Mouse (Mus musculus) liver, adult (tissue): ENCODE data around the gene Cycs.

Experiments
- GATA4 ChIP-seq: IDR thresholded peaks from 2 replicates; pipeline ENCODE4 v1.6.1; 2014; ENCODE audit warnings: mild to moderate bottlenecking, low read length; ENCODE audit not compliant: insufficient replicate concordance

Cycs gene

GRCm38 (mm10) chr6:50566141-50566996 is at the start of gene Cycs:
Cycs (minus strand) TSS chr6:50566538.
- no peak for TF ChIP-seq GATA4

DNA sequence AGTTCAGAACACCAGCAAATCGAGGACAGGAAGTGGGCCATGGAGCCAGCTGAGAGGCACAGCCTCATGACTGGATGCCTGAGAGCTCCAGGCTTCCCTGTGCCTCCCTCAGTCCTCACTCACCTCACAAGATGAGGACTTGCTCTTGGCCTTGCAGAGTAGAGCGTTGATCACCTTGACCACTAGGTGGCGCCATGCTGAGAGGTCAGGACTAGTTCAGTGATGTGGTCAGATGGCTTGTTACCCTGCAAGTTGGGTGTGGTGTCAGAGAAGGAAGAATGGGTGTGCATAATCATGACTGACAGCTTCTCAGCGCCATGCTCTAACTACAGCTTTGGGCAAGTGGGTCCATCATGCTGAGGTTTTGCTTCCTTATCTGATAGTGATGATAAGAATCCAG is 35.3 kb upstream of the Cycs start:
- no peak for TF ChIP-seq GATA4

GRCm38 (mm10) chr6:50598560-50598959 is 32.2 kb upstream of the Cycs start:
- no peak for TF ChIP-seq GATA4

DNA sequence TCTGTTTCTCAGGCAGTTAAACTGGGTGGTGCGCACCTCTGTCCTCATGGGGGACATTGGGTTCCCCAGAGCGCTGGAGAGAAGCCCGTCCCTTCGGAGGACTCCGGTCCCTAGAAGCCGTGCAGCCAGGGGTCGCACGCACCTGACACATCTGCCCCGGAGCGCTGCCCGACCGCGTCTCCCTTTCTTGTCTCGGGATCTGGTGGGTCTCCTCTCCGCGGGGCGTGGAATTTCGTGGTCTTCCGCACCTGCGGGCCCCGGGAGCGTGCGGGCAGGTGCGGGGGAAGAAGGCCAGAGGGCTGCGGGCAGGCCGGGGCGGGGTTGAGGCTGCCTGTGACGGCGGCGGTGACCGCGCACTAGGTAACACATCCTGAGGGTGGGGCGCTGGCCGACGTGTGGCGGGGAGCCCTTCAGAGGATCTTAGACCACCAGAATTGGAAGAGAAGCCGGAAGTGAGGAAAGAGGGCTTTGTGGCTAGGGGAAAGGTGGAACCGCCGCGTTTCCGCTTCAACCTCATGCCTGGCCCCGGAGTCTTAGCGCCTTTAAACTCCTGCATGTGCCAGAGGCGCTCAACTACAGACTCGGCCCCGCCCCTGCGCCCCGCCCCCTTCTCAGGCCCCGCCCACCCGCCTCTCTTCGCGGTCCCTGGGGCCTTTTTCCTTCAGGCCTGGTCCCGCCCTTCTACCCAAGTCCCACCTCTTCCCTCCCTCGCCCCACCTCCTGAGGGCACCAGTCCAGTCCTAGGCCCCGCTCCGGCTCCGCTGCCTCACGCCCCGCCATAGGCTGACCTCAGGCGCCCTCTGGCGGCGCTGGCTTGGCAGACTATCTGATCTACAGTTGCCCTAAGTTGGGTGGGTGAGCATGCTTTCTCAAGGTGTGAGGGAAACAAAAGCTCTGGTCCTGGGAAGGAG is 30.2 kb upstream of the Cycs start, which contains the start of gene 4921507P07Rik:
Gene 4921507P07Rik (minus strand): TSS at position 332 of the 911 bp plus-strand sequence.
- TF ChIP-seq GATA4: peak; percentile 47; the same call in 1 of the 2 replicates

- TF ChIP-seq GATA4: no peak
These were observed 28.0 kb upstream of the Cycs start for GRCm38 (mm10) chr6:50594372-50594771.

DNA sequence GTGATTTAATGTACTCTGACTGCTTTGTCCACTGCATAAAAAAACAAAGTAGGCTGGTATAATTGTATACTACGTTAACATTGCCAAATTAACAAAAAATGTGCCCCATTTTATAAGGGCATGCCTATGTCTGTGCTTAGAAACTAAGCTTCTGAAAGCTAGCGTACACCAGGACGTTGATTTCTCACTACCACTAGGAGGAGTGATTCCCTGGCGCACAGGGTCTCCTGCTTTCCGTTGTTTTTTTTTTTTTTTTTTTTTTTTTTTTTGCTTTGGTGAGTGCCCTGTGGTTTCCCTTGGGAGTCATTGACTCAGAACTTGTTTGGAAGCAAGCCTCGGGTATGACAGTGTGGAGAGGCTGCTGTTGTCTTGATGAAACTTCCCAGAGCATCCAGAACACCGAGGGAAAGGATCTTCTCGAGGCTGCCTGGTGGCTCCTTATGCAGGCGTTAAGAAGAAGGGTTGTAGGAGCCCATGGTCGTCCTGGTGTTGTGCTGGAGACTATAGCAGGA is 27.1 kb upstream of the Cycs start:
- TF ChIP-seq GATA4: no peak

DNA sequence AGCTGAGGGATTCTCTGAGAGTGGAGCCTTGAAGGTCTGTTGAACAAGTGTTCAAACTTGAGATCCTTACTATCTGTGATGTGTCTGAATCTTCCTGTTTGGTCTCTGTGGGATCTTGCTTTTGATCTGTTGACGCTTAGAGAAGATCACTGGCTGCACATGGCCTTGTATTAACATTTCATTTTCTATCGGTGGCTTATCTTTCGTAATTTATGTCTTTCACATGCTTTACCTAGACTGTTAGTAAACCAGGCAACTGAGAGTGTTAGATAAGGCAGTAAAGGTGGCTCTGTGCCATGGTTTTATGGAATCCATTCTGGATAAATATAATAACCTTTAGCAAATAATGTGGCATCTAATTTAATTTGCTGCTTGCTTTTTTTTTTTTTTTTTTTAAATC is 23.9 kb upstream of the Cycs start:
- no peak for TF ChIP-seq GATA4

DNA sequence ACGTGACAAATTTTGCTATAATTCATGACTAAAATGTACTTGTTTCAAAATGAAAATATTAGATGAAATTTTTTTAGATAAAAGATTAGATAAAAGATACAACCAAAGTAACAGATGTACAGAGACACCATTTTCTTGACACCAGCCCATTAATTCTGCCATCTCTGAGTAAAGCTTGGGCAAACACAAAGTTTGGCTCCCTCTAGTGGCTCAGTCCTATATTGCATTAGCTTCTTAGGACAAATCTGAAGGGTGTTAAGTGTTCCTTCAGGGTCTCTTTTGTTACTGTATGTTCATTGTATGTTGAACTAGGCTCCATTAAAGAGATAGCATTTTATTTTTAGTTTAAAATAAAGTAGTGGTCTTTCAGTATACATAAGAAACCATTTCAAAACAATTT is 21.9 kb upstream of the Cycs start:
- no peak for TF ChIP-seq GATA4

DNA sequence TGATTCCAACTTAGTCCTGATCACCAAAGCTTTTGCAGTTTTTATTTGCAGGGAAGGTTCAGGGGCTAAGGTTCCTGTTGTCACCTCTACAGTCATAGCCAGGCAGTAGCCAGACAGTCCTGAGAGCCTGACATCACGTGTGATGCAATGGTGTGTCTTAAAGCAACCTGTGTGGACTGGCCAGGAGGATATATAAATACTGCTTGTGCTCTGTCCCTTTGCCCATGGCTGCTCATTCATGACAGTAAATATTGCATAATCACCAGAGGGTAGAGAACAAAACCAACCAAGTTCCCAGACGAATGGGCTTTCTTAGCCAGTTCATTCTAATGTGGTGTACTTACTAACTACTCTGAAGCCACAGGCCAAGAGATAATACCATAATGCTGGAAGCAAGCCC is 21.1 kb upstream of the Cycs start:
- TF ChIP-seq GATA4: no peak

DNA sequence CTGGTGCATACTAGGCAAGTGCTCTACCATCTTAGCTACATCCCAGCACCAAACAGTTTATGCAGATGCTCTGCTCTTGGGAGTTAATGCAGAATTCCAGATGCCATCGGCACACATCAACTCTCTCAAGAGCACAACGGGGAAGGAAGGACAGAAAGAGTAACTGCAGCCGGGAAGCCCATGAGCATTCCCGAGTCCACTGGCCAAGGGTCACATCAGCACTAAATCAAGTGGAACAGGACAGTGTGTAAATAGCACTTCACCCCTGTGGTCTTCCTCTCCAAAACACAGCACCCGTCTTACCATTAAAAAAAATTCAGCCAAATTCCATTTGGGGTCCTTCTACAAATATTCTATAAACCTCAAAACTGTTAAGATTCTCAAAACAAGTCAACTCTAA is 20.0 kb upstream of the Cycs start:
- no peak for TF ChIP-seq GATA4

DNA sequence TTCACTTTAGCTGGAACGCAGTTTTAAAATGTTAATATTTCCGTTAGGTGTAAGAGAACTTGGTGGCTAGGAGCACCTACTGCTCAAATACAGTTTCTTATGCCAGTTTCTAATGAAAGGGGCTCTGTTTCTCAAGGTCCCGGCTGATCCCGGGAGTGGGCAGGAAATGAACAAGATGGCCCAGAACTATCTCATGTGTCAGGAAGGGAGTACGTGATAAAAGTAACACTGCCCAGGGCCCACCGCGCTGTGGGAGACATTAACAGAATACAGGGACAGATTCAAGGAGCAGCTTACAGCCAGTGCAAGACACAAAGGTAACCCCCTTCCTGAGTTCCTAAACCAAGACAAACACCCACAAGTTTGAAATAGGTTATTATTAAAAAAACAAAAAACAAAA is 19.4 kb upstream of the Cycs start:
- TF ChIP-seq GATA4: no peak

GRCm38 (mm10) chr6:50571661-50572060 is 5.3 kb upstream of the Cycs start:
- TF ChIP-seq GATA4: no peak

DNA sequence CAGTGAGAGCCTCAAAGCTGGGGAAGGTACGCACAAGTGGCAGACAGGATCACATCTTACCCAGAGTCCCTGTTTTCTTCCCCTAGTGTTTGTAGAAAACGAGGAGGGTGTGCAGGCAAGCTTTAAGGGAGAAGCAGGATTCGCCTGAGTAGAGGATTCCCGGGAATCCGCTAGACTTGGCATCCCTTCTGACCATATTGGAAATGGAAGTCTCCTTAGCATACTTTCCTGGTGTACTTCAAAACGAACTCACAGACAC is 588 bp upstream of the Cycs start:
- no peak for TF ChIP-seq GATA4

- TF ChIP-seq GATA4: no peak
These were observed 2.7 kb downstream of the Cycs start for GRCm38 (mm10) chr6:50563651-50564050.

GRCm38 (mm10) chr6:50562421-50562820 is 3.9 kb downstream of the Cycs start:
- no peak for TF ChIP-seq GATA4

DNA sequence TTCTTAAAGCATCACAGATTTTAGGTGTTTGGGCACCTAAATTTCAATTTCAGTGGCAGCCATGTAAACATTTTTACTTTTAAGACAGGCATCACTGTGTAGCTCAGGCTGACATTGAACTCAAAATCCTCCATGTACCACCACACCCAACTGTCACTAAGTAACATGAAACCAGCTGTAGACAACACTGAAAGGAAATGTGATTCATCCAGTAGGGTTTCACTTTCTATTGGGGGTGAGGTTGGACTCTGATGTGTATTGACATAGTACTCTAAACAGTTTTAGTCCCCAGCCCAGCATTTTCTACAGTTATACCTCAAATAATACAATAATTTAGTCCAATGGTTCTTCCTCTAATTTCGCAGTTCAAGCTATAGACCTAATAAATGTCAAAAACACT is 5.6 kb downstream of the Cycs start:
- no peak for TF ChIP-seq GATA4

DNA sequence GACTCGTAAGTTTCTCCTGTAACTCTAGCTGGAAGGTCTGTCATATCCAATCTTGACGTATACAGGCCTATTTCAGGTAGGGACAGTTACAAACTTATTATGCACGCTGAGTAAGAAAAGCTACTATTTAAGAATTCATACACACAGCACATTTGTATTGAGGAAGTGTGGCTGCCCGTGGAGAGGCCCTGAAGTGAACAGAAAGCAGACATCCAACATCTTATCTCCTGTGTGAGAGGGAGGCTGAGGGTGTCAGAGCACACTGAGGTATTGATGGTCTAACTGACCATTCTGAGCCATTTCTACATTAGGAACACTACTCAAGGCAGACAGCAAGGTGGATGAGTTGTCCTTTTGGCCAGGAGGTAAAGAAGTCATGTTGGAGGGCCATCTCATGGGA is 7.5 kb downstream of the Cycs start:
- no peak for TF ChIP-seq GATA4

- TF ChIP-seq GATA4: no peak
These were observed 8.8 kb downstream of the Cycs start for GRCm38 (mm10) chr6:50557566-50557965.
